15 mouse cellular contexts compared by ENCODE assay signal in the genomic region with DNA sequence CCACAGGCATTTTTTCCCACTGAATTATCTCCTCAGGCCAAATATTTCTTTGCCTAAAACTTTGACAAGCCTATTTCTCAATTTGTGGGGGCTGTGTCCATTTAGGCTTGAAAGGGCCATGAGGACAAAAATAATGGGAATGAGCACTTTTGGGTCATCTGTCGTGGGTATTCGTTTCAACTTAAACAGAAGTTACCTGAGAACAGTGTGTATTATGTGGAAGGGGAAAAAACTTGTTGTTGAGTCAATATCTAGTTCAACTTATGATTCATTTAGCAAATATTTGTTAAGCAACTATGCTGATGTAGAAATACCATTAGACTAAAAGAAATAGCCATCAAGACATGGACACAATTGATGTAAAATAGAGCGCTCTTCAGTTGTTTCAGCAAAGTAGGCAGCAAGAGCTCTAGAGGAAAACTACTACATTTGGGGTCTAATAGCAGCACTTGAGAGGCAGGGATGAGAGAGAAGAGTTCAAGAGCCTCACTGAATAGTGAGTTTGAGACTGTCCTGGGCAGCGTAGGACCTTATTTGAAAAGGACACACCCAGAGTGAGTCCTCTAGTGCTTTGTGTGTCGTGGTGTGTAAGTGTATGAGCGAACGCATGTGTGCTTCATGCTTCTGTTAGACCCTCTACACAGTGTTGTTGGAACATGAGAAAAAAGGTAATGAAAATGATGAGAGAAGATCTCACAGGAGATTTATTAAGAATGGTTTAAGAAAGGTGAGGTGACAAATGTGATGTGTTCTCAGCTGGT. TPM values are rescaled to one million over a fixed set of nuclear protein-coding genes. Genes with fewer than 3 reads are reported as not detected.
DNase-seq lines count a peak whose midpoint lies in the region; ATAC-seq and TF ChIP-seq lines count a peak whose summit lies in the region.
"Had no signal": no experiment of that assay in that cellular context is flagged by ENCODE, and none has a peak within 500 bp of the region (broad histone marks: within the 10 kb centered on the region; RNA-seq: fewer than 3 reads in every experiment).

No protein-coding gene starts in this region.

- H3K4me3 ChIP-seq in heart, embryonic 12.5 days: no peak overlapping the region
- H3K4me3 ChIP-seq in limb, embryonic 13.5 days: no peak overlapping the region
- H3K4me3 ChIP-seq in limb, embryonic 10.5 days: no peak overlapping the region
- H3K4me3 ChIP-seq in bone marrow macrophage, adult 2 months (ENCODE audit: insufficient read depth, low read length): no peak overlapping the region
- no peak overlapping the region for H3K4me3 ChIP-seq in liver, postnatal 0 days (ENCODE audit: low read depth, low read length)
- H3K4me3 ChIP-seq: forebrain, embryonic 10.5 days; hindbrain, embryonic 15.5 days had no signal

- H3K4me1 ChIP-seq in heart, embryonic 12.5 days (replicated peaks): peaks cover 33% of the 10 kb centered on the region
- H3K4me1 ChIP-seq in limb, embryonic 13.5 days: peaks cover 20% of the 10 kb centered on the region
- H3K4me1 ChIP-seq in limb, embryonic 10.5 days: peaks cover 13% of the 10 kb centered on the region
- H3K4me1 ChIP-seq in bone marrow macrophage, adult 2 months (ENCODE audit: control insufficient read depth, insufficient read depth, low read length): peaks cover 41% of the 10 kb centered on the region
- peaks cover 31% of the 10 kb centered on the region for H3K4me1 ChIP-seq in liver, postnatal 0 days (ENCODE audit: insufficient read depth)

- TF ChIP-seq POLR2A in bone marrow macrophage, adult 2 months (IDR thresholded peaks at IDR 0.05; ENCODE audit: borderline replicate concordance, low read depth, low read length): no peak

- WGBS in heart, embryonic 12.5 days: 91% methylated on average over 7 of the region's 7 CpGs
- 95% methylated on average over 7 of the region's 7 CpGs for WGBS in limb, embryonic 13.5 days
- WGBS in limb, embryonic 10.5 days: 93% methylated on average over 7 of the region's 7 CpGs
- WGBS in liver, postnatal 0 days (ENCODE audit: insufficient replicate concordance): 85% methylated on average over 7 of the region's 7 CpGs

- no peak for DNase-seq in heart, adult 18-20 months
- no peak for DNase-seq in limb, embryonic 10.5 days (ENCODE audit: low spot score)
- no peak for DNase-seq in liver, postnatal 0 days
- no peak for DNase-seq in frontal cortex, postnatal 25 days (ENCODE audit: low spot score in 2 of 2)
- DNase-seq: cerebellum, adult 2 months; embryo, embryonic 11 days; kidney, postnatal 25 days; right cerebral cortex, postnatal 14 days; thymus, postnatal 25 days had no signal

- ATAC-seq in heart, embryonic 12.5 days (ENCODE audit: insufficient number of reproducible peaks, low FRiP score): no peak
- ATAC-seq in limb, embryonic 13.5 days (ENCODE audit: low FRiP score, low read depth): no peak
- no peak for ATAC-seq in liver, postnatal 0 days
- no peak for ATAC-seq in monocyte, adult 5-6 weeks (replicated peaks; ENCODE audit: insufficient number of reproducible peaks, low FRiP score, low TSS enrichment, poor library complexity, severe bottlenecking)

- H3K27me3 ChIP-seq in heart, embryonic 12.5 days (replicated peaks): no peaks in the 10 kb centered on the region
- H3K27me3 ChIP-seq in limb, embryonic 13.5 days: no peaks in the 10 kb centered on the region
- no peaks in the 10 kb centered on the region for H3K27me3 ChIP-seq in limb, embryonic 10.5 days (ENCODE audit: low read depth, poor library complexity, severe bottlenecking)
- no peaks in the 10 kb centered on the region for H3K27me3 ChIP-seq in liver, postnatal 0 days (ENCODE audit: insufficient read depth, low read length)
- H3K27me3 ChIP-seq: hindbrain, embryonic 15.5 days had no signal

- H3K4me2 ChIP-seq in heart, embryonic 12.5 days: no peak overlapping the region
- no peak overlapping the region for H3K4me2 ChIP-seq in limb, embryonic 13.5 days (replicated peaks)
- no peak overlapping the region for H3K4me2 ChIP-seq in liver, postnatal 0 days (ENCODE audit: low read depth, low read length)
- H3K4me2 ChIP-seq: hindbrain, embryonic 15.5 days had no signal

- H3K9me3 ChIP-seq in heart, embryonic 12.5 days (replicated peaks): peaks cover 5% of the 10 kb centered on the region; the same call in 1 of the 2 replicates
- no peaks in the 10 kb centered on the region for H3K9me3 ChIP-seq in limb, embryonic 13.5 days
- H3K9me3 ChIP-seq in limb, embryonic 10.5 days (replicated peaks): no peaks in the 10 kb centered on the region
- H3K9me3 ChIP-seq in liver, postnatal 0 days (ENCODE audit: low read length): no peaks in the 10 kb centered on the region
- H3K9me3 ChIP-seq: forebrain, embryonic 10.5 days; hindbrain, embryonic 15.5 days had no signal

- peaks cover 7% of the 10 kb centered on the region; the same call in 1 of the 2 replicates for H3K36me3 ChIP-seq in heart, embryonic 12.5 days
- peaks cover 5% of the 10 kb centered on the region; the same call in 1 of the 2 replicates for H3K36me3 ChIP-seq in limb, embryonic 13.5 days
- H3K36me3 ChIP-seq in limb, embryonic 10.5 days: no peaks in the 10 kb centered on the region
- peaks cover 3% of the 10 kb centered on the region; the same call in 1 of the 2 replicates for H3K36me3 ChIP-seq in liver, postnatal 0 days (replicated peaks; ENCODE audit: insufficient read depth, low read length)
- H3K36me3 ChIP-seq: forebrain, embryonic 10.5 days; hindbrain, embryonic 15.5 days had no signal

- TF ChIP-seq CTCF in bone marrow macrophage, adult 2 months (IDR thresholded peaks at IDR 0.05; ENCODE audit: low read depth, low read length): no peak
- TF ChIP-seq CTCF in liver, postnatal 0 days (IDR thresholded peaks at IDR 0.05; ENCODE audit: low read depth): no peak

- TF ChIP-seq EP300 in liver, postnatal 0 days (IDR thresholded peaks at IDR 0.05; ENCODE audit: low read depth): no peak

- no peak overlapping the region for H3K9ac ChIP-seq in heart, embryonic 12.5 days
- H3K9ac ChIP-seq in limb, embryonic 13.5 days: no peak overlapping the region
- no peak overlapping the region for H3K9ac ChIP-seq in liver, postnatal 0 days (replicated peaks)
- H3K9ac ChIP-seq: hindbrain, embryonic 15.5 days had no signal

- H3K27ac ChIP-seq in heart, embryonic 12.5 days (ENCODE audit: poor library complexity, severe bottlenecking): peak overlapping the region; percentile 45; the same call in 1 of the 2 replicates
- H3K27ac ChIP-seq in limb, embryonic 13.5 days: 0 out of 2 replicates have a peak overlapping the region, but pooled peaks have one; percentile 48
- H3K27ac ChIP-seq in limb, embryonic 10.5 days: no peak overlapping the region
- peak overlapping the region; percentile 87 for H3K27ac ChIP-seq in bone marrow macrophage, adult 2 months (ENCODE audit: insufficient read depth, low read depth, low read length)
- H3K27ac ChIP-seq in liver, postnatal 0 days (ENCODE audit: low read depth): peak overlapping the region; percentile 30; the same call in 1 of the 2 replicates
- H3K27ac ChIP-seq: forebrain, embryonic 10.5 days had no signal

RNA-seq across cellular contexts. Expression of a gene that starts 23.1 kb away (rescaled TPM):
- 29.5 and 30.6 TPM in 2 replicates for polyA plus RNA-seq in heart, embryonic 12.5 days (2016; fragmentation: Nextera tagmentation; extraction: Ambion mirVana)
- total RNA-seq in heart, adult 18-20 months (2021): 10 to 100 TPM; 20.5 to 21.7 TPM
- 48.5 and 49.5 TPM in 2 replicates for polyA plus RNA-seq in limb, embryonic 13.5 days (2015; fragmentation: Nextera tagmentation; extraction: Ambion mirVana)
- 39.2 and 41.0 TPM in 2 replicates for polyA plus RNA-seq in limb, embryonic 10.5 days (2016; fragmentation: Nextera tagmentation; extraction: Ambion mirVana)
- 41.3 and 55.2 TPM in 2 replicates for polyA plus RNA-seq in bone marrow macrophage, adult 2 months (2012; ENCODE audit: insufficient read depth, insufficient read length, missing spikeins)
- polyA plus RNA-seq in liver, postnatal 0 days (2015; fragmentation: Nextera tagmentation; extraction: Ambion mirVana): 15.1 and 16.2 TPM in 2 replicates
- 59.1 to 69.4 TPM (median 63.9 TPM) in 3 replicates for total RNA-seq in monocyte, adult 5-6 weeks (2017)

RNA-seq across cellular contexts. Expression of a gene that starts 23.4 kb away (rescaled TPM):
- 10.5 and 11.0 TPM in 2 replicates for polyA plus RNA-seq in heart, embryonic 12.5 days (2016; fragmentation: Nextera tagmentation; extraction: Ambion mirVana)
- 10 to 100 TPM; 12.4 to 15.0 TPM for total RNA-seq in heart, adult 18-20 months (2021)
- 9.2 and 9.9 TPM in 2 replicates for polyA plus RNA-seq in limb, embryonic 13.5 days (2015; fragmentation: Nextera tagmentation; extraction: Ambion mirVana)
- polyA plus RNA-seq in limb, embryonic 10.5 days (2016; fragmentation: Nextera tagmentation; extraction: Ambion mirVana): 3.6 and 5.8 TPM in 2 replicates
- polyA plus RNA-seq in bone marrow macrophage, adult 2 months (2012; ENCODE audit: insufficient read depth, insufficient read length, missing spikeins): 69.9 and 74.0 TPM in 2 replicates
- polyA plus RNA-seq in liver, postnatal 0 days (2015; fragmentation: Nextera tagmentation; extraction: Ambion mirVana): 9.0 and 11.0 TPM in 2 replicates
- total RNA-seq in monocyte, adult 5-6 weeks (2017): 153 to 230 TPM (median 169 TPM) in 3 replicates

RNA-seq across cellular contexts. Expression of a gene that starts 52.8 kb away (rescaled TPM):
- polyA plus RNA-seq in heart, embryonic 12.5 days (2016; fragmentation: Nextera tagmentation; extraction: Ambion mirVana): 2.0 and 2.9 TPM in 2 replicates
- under 1 TPM; 0.12 to 0.39 TPM for total RNA-seq in heart, adult 18-20 months (2021)
- polyA plus RNA-seq in limb, embryonic 13.5 days (2015; fragmentation: Nextera tagmentation; extraction: Ambion mirVana): 3.4 and 3.7 TPM in 2 replicates
- polyA plus RNA-seq in limb, embryonic 10.5 days (2016; fragmentation: Nextera tagmentation; extraction: Ambion mirVana): 5.3 TPM in 2 replicates
- polyA plus RNA-seq in bone marrow macrophage, adult 2 months (2012; ENCODE audit: insufficient read depth, insufficient read length, missing spikeins): 0.50 and 1.0 TPM in 2 replicates
- polyA plus RNA-seq in liver, postnatal 0 days (2015; fragmentation: Nextera tagmentation; extraction: Ambion mirVana): 1.8 and 2.4 TPM in 2 replicates
- total RNA-seq in monocyte, adult 5-6 weeks (2017): 1.6 TPM in 1 of 3 replicates, not detected in the others
